Mouse (Mus musculus) layer of hippocampus, adult 9-11 months (tissue): Measurements from ENCODE around the gene Bhlhe40.

Experiments
- DNase-seq: peaks from one replicate; pipeline ENCODE4 v3.0.0; 2022

Gene Bhlhe40

DNA sequence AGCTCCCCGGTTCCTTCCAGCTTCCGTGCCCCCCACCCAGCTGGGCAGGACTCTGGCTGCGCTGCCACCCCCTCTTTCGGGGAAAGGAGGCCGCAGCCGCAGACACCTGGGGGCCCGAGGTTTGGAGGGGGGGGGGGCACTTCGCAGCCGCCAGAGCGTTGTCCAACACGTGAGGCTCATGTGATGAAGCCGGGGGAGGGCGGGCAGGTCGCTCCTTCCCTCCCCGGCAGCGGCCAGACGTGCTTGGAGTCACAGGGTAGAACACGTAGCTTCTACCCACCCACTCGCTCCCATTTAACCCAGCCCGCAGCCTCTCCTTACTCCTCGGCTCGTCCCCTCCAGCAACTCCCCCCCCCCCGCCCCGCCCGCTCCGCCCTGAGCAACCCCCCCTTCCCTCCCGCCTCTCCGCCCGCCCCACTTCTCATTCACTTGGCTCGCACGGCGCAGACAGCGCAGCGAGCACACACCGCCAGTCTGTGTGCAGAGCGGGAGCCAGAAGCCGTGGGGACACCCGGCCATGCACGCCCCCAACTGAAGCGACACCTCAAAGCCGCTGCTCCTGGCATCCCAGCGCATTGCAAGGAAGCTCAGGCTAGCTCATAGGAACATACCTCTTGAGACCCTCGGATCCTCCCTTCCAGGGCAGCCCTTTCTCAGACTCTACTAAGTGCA lies at the start of gene Bhlhe40:
TSS of gene Bhlhe40 (plus strand) at position 424 of the 672 bp plus-strand sequence.
- peak; percentile 97 for DNase-seq

- DNase-seq, result no peak
Observed at GRCm38 (mm10) chr6:108611663-108612062, 48.8 kb upstream of the Bhlhe40 start.

GRCm38 (mm10) chr6:108618025-108618424 lies 42.4 kb upstream of the Bhlhe40 start:
- no peak for DNase-seq

GRCm38 (mm10) chr6:108623028-108623565 lies 37.3 kb upstream of the Bhlhe40 start:
- DNase-seq, result no peak

GRCm38 (mm10) chr6:108624915-108625314 lies 35.5 kb upstream of the Bhlhe40 start:
- DNase-seq, result no peak

GRCm38 (mm10) chr6:108630701-108631100 lies 29.7 kb upstream of the Bhlhe40 start:
- DNase-seq, result no peak

GRCm38 (mm10) chr6:108638157-108638833 lies 22.1 kb upstream of the Bhlhe40 start:
- no peak for DNase-seq

- DNase-seq, result no peak
Observed at GRCm38 (mm10) chr6:108642020-108642419, 18.4 kb upstream of the Bhlhe40 start.

GRCm38 (mm10) chr6:108643035-108643434 lies 17.4 kb upstream of the Bhlhe40 start:
- no peak for DNase-seq

DNA sequence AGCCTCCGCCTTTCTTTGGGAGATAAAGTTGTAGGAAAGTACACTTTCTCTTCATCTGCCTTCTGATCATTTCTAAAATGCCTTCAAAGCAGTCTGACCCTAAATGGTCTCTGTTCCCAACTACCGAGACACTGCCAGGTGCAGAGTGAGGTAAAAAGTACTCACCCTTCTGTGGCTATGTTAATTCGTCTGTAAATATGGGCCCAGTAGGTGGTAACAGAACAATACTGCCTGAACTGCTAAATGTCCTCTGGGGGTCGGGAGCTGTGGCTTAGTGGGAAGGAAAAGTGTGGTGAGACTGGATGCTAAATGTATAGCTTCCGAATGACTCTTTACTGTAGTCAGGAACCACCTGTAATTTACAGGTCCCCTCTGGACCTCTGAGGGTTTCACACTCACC lies 16.1 kb upstream of the Bhlhe40 start:
- no peak for DNase-seq

DNA sequence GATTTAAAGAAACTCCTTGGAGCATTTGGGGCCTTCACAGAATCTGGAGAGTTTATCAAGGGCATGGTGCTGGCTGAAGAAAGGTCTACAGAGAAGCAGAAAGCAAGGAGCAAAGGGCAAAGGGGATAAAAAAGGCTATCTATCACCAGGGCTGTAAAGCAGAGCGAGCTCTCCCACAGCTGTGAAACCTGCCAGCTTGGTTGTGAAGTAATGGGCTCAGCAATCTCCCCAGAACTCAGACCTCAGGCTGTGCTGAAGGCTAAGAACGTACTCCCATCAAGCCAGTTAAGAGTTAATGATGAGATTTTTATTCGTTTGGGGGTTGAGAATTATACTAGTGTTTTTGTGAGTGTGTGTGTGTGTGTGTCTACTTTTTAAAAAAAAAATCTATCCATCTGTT lies 13.3 kb upstream of the Bhlhe40 start:
- DNase-seq, result no peak

DNA sequence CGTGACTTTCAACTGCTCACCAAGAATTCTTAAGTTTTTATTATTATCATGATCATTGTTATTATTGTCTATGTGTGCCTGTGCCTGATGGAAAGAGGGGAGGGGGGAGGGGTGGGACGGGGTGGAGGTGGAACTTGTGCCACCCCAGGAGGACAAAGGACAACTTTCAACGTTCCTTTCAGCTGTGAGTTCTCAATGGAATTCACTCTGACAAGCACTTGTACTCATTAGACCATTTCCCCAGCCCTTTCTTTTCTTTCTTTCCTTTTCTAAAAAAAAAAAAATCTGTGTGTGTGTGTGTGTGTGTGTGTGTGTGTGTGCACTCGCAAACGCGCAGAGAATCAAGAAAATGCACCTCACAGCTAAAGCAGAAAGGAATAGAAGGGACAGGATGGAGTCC lies 12.4 kb upstream of the Bhlhe40 start:
- no peak for DNase-seq

- no peak for DNase-seq
Observed at GRCm38 (mm10) chr6:108655861-108656260, 4.6 kb upstream of the Bhlhe40 start.

- no peak for DNase-seq
Observed at GRCm38 (mm10) chr6:108658051-108658415, 2.4 kb upstream of the Bhlhe40 start.

DNA sequence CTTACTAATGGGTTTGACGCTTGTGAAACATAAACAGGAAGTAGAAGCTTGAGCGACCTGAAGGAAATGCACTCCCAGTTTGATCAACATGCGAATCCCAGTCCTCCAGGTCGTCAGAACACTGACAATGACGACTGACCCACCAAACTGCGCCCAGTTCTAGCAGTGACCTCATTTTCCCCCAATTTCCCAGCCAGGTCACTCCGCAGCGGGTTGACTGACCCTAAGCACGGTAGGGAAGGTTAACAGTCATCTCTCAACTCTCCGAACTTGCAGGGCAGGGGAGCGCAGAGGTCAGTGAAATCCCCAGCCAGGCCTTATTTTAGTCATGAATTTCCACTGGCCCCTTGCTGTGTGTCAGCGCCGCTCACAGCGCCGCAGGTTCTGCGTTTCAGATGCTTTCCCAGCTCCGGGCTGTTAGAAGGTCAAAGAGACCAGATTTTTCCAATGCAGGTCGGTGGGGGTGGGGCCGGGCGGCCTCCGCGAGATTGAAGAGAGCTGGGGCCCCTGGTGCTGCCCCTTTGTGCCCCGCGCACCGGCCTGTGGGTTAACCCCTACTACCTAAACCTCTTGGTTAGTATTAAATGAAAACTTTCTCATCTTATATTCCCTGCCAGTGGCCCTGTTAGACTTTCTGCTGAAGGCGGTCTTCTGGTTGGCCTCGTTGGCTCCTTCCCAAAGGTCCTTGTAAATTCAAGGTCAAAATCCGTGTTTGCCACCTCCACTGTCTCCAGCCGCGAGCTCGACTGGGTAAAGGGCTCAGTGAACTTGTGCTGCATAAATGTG lies 1.8 kb upstream of the Bhlhe40 start:
- DNase-seq, result no peak

- DNase-seq, result peak; percentile 98
Observed at GRCm38 (mm10) chr6:108659221-108659725, 1.2 kb upstream of the Bhlhe40 start.

DNA sequence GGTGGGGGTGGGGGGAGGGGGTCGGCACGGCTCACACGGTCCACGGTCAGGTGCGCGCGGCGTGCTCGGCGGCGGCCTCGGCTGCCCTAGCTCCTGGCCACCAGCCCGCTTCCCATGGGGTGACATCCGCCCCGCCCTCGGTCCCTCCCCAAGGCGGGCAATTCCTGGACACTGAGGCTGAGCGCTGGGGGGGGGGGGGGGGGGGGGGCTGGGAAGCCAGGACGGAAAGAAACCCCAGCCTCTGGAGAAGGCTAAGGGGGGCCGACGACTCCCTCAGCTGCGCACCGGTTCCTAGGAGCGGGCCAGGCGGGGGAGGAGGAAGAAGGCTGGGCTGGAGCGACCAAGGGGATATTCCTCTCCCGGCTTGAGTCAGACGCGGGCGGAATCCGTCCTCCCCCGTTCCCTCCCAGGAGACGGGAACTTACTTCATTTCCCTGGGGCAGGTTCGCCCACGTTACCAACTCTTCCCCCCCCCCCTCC lies 663 bp upstream of the Bhlhe40 start:
- DNase-seq, result peak; percentile 93

DNA sequence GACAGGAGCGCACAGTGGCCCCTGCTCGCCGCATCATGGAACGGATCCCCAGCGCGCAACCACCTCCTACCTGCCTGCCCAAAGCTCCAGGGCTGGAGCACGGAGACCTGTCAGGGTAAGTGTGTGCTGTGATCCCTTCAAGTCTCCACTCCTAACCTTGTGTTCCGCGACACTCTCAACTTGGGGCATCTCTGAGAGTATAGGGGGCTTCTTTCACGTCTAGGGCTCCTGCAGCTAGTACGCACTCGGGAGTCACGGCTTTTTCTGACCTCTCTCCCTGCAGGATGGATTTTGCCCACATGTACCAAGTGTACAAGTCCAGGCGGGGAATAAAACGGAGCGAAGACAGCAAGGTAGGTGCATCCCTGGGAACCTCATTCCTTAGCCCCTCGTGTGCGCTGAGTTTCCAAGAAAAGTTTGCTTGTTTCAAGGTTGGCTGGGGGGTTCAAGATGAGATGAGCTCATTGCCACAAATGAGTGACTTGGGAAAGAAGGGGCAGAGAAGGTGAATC lies 505 bp downstream of the Bhlhe40 start:
- no peak for DNase-seq

- peak; percentile 88 for DNase-seq
Observed at GRCm38 (mm10) chr6:108661412-108661811, 983 bp downstream of the Bhlhe40 start.

GRCm38 (mm10) chr6:108661890-108662289 lies 1.5 kb downstream of the Bhlhe40 start:
- no peak for DNase-seq

- DNase-seq, result no peak
Observed at GRCm38 (mm10) chr6:108662314-108663240, 2.1 kb downstream of the Bhlhe40 start.
